Mouse (Mus musculus) natural killer cell, adult 2 months (primary cell): ENCODE results near the gene Kcnma1.

ENCODE experiments used
- DNase-seq, 2 experiments: peaks; one replicate each; pipeline ENCODE4 v3.0.0; 2022; ENCODE audit warnings: low spot score in 2 of 2

The Kcnma1 gene

GRCm38 (mm10) chr14:23966471-23966870, 47.8 kb downstream of the Kcnma1 start:
- DNase-seq, result no peak

DNA sequence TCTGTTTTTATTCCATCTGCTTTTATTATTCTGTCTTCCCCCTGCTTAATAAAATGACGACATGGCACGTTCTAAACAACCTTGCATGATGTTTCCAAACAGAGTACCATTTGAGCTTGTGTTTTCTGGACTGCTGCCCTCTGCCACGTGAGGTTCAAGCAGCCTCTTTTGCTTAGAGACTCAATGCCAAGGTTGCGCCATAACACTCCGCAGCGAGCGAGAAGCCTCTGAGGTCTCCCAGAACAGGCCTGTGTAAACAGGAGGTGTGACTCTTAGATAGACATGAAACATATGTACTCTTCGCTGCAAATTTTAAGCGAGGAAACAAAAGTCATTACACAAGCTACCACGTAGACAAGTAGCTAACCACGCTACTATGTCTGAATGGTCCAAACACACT, 55.2 kb downstream of the Kcnma1 start:
- no peak for DNase-seq

DNA sequence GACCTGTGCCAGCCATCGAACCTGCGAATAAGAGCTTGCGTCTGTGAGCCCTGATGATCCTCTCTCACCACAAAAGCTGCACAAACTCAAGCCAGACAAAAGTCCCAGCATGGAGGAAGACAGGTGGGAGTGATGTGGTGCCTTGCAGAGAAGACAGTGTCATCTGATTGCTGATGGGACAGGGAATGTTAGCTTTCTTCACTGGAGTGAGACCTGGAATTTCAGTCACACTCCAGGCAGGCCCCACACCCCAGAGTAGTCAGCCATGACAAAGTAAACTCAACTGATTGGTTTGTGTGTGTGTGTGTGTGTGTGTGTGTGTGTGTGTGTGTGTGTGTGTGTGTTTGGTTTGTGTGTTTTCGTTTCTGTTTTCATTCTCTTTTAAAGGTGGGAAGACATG, 57.0 kb downstream of the Kcnma1 start:
- no peak for DNase-seq

- no peak for DNase-seq
Observed at GRCm38 (mm10) chr14:23943876-23944275, 70.4 kb downstream of the Kcnma1 start.

GRCm38 (mm10) chr14:23943152-23943551, 71.1 kb downstream of the Kcnma1 start:
- no peak for DNase-seq

DNA sequence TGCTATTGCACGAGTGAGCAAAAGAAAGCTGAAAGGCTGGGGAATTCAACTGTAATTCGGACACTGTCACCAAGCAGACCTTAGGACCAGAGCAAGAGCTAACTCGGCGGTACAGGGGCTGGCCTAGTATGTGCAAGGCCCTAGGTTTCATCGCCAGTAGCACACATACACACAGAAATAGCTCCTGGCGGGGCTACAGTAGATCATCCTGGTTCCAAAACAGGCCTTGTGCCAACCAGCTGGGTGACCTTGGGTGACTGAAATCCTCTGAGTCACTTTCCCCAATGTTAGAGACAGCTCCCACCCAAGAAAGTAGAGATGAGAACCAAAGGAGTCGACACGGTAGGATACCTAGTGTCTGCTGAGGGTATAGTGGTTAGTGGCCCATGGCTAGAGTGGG, 72.2 kb downstream of the Kcnma1 start:
- no peak for DNase-seq

DNA sequence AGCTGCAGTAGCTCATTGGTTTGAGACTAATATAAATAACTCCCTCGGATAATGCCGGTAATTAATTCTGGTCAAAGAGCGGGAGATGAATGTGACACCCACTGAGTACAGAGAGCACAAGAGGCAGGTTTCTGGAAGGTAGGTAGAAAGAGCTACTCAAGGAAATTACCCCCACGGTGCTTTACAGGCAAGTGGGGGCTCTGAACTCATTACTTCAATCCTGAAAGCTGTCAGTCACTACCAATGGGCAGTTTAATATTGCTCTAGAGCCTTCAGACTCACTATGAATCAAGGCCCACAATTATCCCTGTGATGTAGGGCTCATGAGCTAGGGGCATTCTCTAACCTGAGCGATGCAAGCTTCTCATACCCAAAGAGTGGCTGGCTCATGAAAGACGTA, 79.3 kb downstream of the Kcnma1 start:
- DNase-seq, result no peak

GRCm38 (mm10) chr14:23931671-23932071, 82.6 kb downstream of the Kcnma1 start:
- DNase-seq, result no peak

DNA sequence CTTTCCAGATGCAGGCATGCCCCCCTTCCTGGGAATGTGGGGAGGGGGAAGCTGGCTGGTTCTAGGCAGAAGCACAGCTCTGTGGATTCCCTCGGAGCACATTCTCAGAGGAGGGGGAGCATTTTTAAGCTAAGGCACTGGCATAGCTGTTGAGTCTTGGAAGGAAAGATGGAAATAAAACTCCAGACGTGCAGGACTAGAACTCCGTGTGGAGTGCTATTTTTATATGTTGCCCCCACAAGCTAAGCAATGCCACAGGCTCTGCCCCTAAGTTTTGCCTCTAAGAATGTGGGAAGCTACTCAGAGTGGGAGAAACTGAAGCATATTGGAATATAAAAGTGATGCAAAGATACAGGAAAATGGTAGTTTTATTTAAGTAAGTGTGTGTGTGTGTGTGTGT, 85.1 kb downstream of the Kcnma1 start:
- no peak for DNase-seq

DNA sequence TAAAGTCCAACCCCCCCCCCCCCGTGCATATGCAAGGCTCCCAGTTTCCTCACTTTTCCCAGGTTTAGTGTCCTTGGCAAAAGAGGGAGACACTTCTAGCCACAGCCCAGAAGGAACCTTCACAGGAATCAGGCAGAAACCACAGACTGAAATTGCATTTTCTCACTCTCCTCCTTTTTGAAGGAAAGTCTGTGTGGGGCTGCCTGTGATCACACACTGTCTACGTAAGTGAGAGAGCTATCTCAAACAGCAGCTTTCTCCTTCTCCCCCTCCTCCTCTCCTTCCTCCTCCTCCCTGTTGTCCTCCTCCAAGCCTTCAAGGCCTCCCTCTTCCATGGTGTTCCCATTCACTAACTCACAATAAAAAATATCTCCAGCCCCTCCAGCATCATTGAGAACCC, 90.9 kb downstream of the Kcnma1 start:
- no peak for DNase-seq

DNA sequence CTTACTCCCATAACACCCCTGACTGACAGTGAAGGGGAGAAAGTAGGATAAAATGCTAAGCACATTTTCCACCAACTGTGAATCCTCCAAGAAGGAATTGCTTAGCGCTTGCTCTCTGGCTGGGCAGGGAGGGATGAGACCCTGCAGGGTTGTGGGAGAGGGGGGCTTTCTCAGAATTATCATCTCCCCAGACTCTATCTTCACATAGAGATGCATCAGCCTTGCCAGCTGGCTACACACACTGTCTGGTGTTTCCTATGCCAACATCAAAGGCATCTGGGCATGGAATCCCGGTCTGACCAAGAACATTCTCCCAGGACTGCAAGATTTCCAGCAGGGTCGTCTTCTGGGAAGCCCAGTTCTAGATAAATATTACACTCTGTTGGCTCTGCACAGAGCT, 91.5 kb downstream of the Kcnma1 start:
- no peak for DNase-seq

DNA sequence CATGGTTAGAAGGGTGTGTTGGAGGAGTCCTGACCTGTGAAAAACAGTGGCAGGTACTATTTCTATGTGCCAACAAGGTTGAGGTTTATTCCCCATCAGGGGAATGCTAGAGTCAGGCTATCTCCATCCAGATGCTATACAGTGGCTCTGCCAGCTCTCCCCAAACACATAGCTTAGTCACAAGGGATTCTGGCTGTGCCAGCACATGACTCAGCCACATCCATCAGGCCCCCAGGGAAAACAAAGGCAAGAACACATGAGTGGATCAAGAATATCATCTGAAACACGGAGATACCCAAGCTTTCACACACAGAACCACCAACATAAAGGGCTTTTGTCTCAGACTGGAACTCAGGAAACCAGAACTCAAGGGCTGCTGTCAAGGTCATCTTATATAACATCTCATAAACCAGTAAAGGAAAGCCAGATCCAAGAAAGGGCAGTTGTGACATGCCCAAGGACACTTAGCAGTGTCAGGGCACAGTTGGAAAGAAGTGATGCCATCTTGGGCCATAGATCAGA, 103.1 kb downstream of the Kcnma1 start:
- no peak for DNase-seq

- no peak for DNase-seq
Observed at GRCm38 (mm10) chr14:23908564-23908963, 105.7 kb downstream of the Kcnma1 start.

DNA sequence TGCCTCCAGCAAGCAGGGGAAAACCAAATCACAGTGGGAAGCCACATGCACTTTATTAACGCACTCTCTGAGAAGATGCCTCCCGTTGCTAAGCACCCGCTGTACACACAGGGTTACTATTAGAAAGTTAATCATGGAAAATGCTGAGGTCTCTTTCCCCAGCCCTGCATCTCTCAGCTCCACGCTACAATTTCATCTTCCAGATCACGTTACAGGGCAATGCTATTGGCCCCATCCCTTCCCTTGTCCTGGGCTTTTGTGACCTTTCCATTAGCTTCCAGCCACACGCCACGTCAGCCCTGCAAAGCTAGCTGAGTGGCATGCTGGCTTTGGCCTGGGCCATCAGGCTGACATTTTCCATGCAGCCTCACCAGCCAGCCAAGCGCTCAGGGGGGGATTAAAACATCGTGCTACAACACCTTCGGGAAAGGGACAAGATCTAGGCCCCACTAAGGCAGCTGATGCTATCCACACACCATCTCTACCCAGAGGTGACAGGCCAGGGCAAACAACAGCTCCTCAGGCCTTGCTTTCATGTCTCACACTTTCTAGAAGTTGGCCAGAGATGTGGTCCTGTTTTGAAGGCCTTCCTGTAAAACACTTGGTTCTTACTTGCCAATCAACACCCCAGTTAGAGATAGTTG, 111.5 kb downstream of the Kcnma1 start:
- DNase-seq, result no peak

- DNase-seq, result no peak
Observed at GRCm38 (mm10) chr14:23899462-23899861, 114.8 kb downstream of the Kcnma1 start.

DNA sequence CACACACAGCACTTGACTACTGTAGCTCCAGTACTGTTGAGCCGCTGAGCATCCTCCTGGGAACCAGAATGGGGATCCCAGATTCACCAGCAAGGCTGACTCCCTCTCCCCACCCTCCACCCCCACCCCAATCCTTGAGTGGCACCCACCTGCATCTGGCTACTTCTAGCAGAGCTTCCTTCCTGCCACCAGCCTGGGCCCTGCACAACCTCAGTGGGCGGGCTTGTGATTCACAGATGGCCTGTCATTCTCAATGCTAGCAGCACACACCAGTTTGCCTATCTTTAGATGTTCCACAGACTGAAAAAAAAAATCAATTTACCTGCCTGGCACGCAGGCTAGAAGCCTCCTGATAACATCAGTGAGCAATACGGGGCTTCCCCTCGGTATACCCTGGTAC, 116.5 kb downstream of the Kcnma1 start:
- DNase-seq, result no peak

GRCm38 (mm10) chr14:23896036-23896435, 118.3 kb downstream of the Kcnma1 start:
- DNase-seq, result no peak

- DNase-seq, result no peak
Observed at GRCm38 (mm10) chr14:23886112-23886511, 128.2 kb downstream of the Kcnma1 start.

- no peak for DNase-seq
Observed at GRCm38 (mm10) chr14:23885539-23885938, 128.8 kb downstream of the Kcnma1 start.

DNA sequence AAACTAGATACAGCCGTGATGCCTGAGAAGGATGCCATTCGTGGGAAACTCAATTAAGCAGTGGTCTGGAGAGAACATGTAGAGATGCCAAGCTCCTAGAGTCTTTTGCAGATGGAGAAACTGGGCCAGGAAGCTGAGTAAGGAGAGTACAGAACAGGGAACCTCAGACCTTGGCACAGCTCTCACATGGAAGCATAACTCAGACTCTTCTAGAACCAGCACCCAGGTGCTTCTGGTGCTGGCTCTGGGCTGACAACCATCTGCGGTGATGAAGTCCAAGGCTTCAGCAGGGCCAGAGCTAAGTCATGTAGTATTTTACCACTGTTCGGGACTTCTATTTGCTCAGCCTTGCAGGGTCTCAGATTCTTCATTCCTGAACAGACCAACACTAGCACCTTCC, 129.2 kb downstream of the Kcnma1 start:
- no peak for DNase-seq

DNA sequence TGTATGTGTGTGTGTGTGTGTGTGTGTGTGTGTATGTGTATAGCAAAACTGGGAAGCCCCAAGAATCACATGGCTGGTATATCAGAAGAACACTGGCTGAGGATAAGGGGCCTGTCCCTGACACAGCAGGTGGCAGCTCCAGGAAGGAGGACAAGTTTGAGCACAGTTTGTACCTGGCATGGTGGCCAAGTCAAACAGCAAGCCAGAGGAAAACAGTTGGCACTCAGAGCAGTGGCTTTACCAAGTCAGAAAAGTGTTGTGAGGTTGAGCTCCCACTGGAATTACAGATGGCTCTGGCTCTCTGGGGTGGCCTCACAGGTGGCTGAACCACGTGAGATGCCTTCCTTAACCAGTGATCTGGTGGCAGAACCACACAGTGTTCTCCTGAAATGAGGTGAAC, 132.3 kb downstream of the Kcnma1 start:
- DNase-seq, result no peak

GRCm38 (mm10) chr14:23879331-23879730, 135.0 kb downstream of the Kcnma1 start:
- no peak for DNase-seq

GRCm38 (mm10) chr14:23877561-23877960, 136.7 kb downstream of the Kcnma1 start:
- no peak for DNase-seq

DNA sequence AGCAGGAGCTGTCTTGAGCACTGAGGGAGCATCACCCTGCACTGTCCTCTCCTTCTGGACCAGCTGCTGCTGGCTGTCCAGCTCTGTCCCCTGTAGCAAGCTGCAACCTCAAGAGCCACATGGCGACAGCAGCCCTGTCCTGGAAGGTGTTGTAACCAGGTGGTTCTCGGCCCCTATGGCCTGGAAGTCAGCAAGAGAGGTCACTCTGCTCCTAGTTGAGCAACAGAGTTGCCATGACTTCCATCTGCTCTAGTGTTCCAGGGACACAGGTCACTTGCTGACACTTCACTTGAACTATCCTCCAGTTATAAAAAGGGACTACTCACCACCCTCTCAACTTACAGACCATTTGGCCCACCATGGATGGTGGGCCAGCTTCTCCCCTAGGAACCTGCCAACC, 139.7 kb downstream of the Kcnma1 start:
- DNase-seq, result no peak
